Mouse (Mus musculus): ENCODE results near the gene Lrba. TPM values are rescaled to one million over a fixed set of nuclear protein-coding genes. Genes with fewer than 3 reads are reported as not detected.

Gene Lrba
- total and polyA plus RNA-seq, 3 experiments = 12.3 to 22.6 (median 13.8) TPM

DNA sequence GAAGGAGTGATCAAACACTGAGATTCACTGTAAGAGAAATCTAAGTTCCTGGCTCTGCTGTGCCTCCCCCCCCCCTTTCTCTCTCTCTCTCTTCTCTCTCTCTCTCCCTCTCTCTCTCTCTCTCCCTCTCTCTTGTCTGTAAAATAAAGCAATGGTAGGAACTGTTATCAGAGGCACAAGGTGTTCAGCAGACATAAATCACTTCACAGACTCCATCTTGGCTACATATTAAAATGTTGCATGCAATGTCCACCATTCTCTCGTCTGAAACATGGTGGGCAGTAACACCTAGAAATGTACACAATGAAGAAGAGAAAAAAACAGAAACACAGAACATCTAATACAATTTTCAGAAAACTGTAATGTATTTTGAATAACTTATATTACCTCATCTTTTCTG lies 534.9 kb downstream of the Lrba start:
- 0 out of 4 replicates have a peak, but pooled peaks cover 2 to 4% of the 10 kb centered on the region in 2 experiments for H3K4me1 ChIP-seq (ENCODE audit: control insufficient read depth in 1 of 2, insufficient read depth in 2 of 2)
- H3K36me3 ChIP-seq (replicated peaks in 1 of 2; ENCODE audit: control insufficient read depth in 1 of 2, insufficient read depth in 1 of 2, low read length in 1 of 2) = no peaks in the 10 kb centered on the region
- H3K4me2 ChIP-seq (ENCODE audit: insufficient read depth, low read depth, poor library complexity, severe bottlenecking) = peak overlapping the region; percentile 50; the same call in 1 of the 2 replicates
- no peak for TF ChIP-seq HCFC1 (IDR thresholded peaks at IDR 0.05; ENCODE audit: low read depth, low read length)
- no peak for TF ChIP-seq SMC3 (IDR thresholded peaks at IDR 0.05; ENCODE audit: low read depth, low read length)
- no peak for TF ChIP-seq GABPA (IDR thresholded peaks at IDR 0.05; ENCODE audit: insufficient replicate concordance, low read depth, low read length)
- no peak for TF ChIP-seq BHLHE40 (IDR thresholded peaks at IDR 0.05; ENCODE audit: low read depth, low read length)
- TF ChIP-seq IRF4 (IDR thresholded peaks at IDR 0.05; ENCODE audit: low read depth, low read length) = no peak
- TF ChIP-seq E2F4 (IDR thresholded peaks at IDR 0.05; ENCODE audit: insufficient replicate concordance, low read depth, low read length) = no peak
- no peak for TF ChIP-seq NRF1 (IDR thresholded peaks at IDR 0.05; ENCODE audit: low read depth, low read length)
- no peak for TF ChIP-seq ZC3H11A (IDR thresholded peaks at IDR 0.05; ENCODE audit: low read depth, low read length)
- no peak for TF ChIP-seq CHD1 (IDR thresholded peaks at IDR 0.05; ENCODE audit: low read depth, low read length)
- TF ChIP-seq JUN (IDR thresholded peaks at IDR 0.05; ENCODE audit: insufficient read depth, low read depth, low read length) = no peak
- no peak for TF ChIP-seq CHD2 (IDR thresholded peaks at IDR 0.05; ENCODE audit: low read length)
- H3K27me3 ChIP-seq (replicated peaks) = no peaks in the 10 kb centered on the region
- no peak overlapping the region for H3K9ac ChIP-seq (ENCODE audit: insufficient read depth, low read depth)
- no peak for DNase-seq (ENCODE audit: extremely low read depth)
- H3K27ac ChIP-seq (ENCODE audit: insufficient read depth, low read depth) = no peak overlapping the region
- in situ Hi-C loops (cut with MboI; ENCODE audit: low pct_ligation_motif_present, low pct_unique_long_range_greater_than_20kb, low sequenced_read_pairs) = loop anchor here (25.0 kb wide), 1 partner anchor 397 kb away; no protein-coding TSS in a partner anchor
- H3K4me3 ChIP-seq (replicated peaks in 1 of 3; ENCODE audit: low read depth in 2 of 3, low read length in 2 of 3, poor library complexity in 1 of 3) = no peak overlapping the region
- no peaks in the 10 kb centered on the region for H3K79me2 ChIP-seq (replicated peaks; ENCODE audit: control insufficient read depth, extremely low read depth, insufficient read depth, poor library complexity, severe bottlenecking)
- dilution Hi-C loops (cut with MboI; ENCODE audit: extremely low pct_ligation_motif_present, extremely low pct_unique_long_range_greater_than_20kb, low sequenced_read_pairs) = no loop called here
- peaks cover 2% of the 10 kb centered on the region for H3K9me3 ChIP-seq (replicated peaks; ENCODE audit: low read length)

DNA sequence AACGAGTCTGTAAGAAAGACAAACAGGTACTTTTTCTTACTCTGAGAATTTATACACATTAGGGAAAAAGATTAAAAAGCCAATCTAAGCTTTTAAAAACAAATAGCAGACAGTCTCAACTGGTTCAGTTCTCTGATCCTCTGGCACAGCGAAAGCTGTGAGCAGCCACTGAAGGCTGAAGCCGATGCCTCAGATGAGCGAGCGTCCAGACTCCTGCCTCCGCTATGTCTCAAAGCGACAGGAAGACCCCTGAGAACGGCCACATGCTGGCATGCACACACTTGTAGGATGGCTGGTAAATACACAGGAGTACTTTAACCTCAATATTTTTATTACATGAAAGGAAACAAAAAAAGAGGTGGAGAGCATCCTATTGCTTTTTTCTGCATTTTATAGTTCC lies 535.4 kb downstream of the Lrba start:
- Histone ChIP-seq H3K36me3 (replicated peaks in 1 of 2; ENCODE audit: control insufficient read depth in 1 of 2, insufficient read depth in 1 of 2, low read length in 1 of 2) (no peaks in the 10 kb centered on the region), H3K9me3 (replicated peaks; ENCODE audit: low read length) (peaks cover 2% of the 10 kb centered on the region), H3K4me1 (ENCODE audit: control insufficient read depth in 1 of 2, insufficient read depth in 2 of 2) (0 out of 4 replicates have a peak, but pooled peaks cover 2 to 4% of the 10 kb centered on the region in 2 experiments), H3K4me3 (replicated peaks in 1 of 3; ENCODE audit: low read depth in 2 of 3, low read length in 2 of 3, poor library complexity in 1 of 3) (no peak overlapping the region), H3K79me2 (replicated peaks; ENCODE audit: control insufficient read depth, extremely low read depth, insufficient read depth, poor library complexity, severe bottlenecking) (no peaks in the 10 kb centered on the region), H3K27ac (ENCODE audit: insufficient read depth, low read depth) (no peak overlapping the region), H3K4me2 (ENCODE audit: insufficient read depth, low read depth, poor library complexity, severe bottlenecking) (no peak overlapping the region), H3K9ac (ENCODE audit: insufficient read depth, low read depth) (no peak overlapping the region), H3K27me3 (replicated peaks) (no peaks in the 10 kb centered on the region)
- no peak for TF ChIP-seq KAT2A (IDR thresholded peaks at IDR 0.05; ENCODE audit: insufficient replicate concordance, low read length)
- TF ChIP-seq MAZ (IDR thresholded peaks at IDR 0.05; ENCODE audit: low read depth, low read length) = no peak
- no peak for TF ChIP-seq TCF12 (IDR thresholded peaks at IDR 0.05; ENCODE audit: low read depth, low read length)
- TF ChIP-seq EP300 (IDR thresholded peaks at IDR 0.05; ENCODE audit: low read length) = no peak
- no peak for TF ChIP-seq BHLHE40 (IDR thresholded peaks at IDR 0.05; ENCODE audit: low read depth, low read length)
- no peak for TF ChIP-seq CTCF (conservative IDR thresholded peaks at IDR 0.05 in 1 of 2, IDR thresholded peaks at IDR 0.05 in 1 of 2; ENCODE audit: low read depth in 2 of 2, low read length in 2 of 2)
- no peak for TF ChIP-seq USF1 (IDR thresholded peaks at IDR 0.05; ENCODE audit: low read depth, low read length)
- no peak for TF ChIP-seq MYC (IDR thresholded peaks at IDR 0.05; ENCODE audit: low read depth, low read length)
- dilution Hi-C loops (cut with MboI; ENCODE audit: extremely low pct_ligation_motif_present, extremely low pct_unique_long_range_greater_than_20kb, low sequenced_read_pairs) (no loop called here), in situ Hi-C loops (cut with MboI; ENCODE audit: low pct_ligation_motif_present, low pct_unique_long_range_greater_than_20kb, low sequenced_read_pairs) (loop anchor here (25.0 kb wide), 1 partner anchor 398 kb away; no protein-coding TSS in a partner anchor)
- no peak for DNase-seq (ENCODE audit: extremely low read depth)

All from CH12.LX (cell line).